Mouse (Mus musculus): ENCODE results near the gene Slc17a7. TPM values are rescaled to one million over a fixed set of nuclear protein-coding genes. Genes with fewer than 3 reads are reported as not detected.

Gene Slc17a7
- total and polyA plus RNA-seq, 3 experiments = 0.11 TPM; not detected in 2

DNA sequence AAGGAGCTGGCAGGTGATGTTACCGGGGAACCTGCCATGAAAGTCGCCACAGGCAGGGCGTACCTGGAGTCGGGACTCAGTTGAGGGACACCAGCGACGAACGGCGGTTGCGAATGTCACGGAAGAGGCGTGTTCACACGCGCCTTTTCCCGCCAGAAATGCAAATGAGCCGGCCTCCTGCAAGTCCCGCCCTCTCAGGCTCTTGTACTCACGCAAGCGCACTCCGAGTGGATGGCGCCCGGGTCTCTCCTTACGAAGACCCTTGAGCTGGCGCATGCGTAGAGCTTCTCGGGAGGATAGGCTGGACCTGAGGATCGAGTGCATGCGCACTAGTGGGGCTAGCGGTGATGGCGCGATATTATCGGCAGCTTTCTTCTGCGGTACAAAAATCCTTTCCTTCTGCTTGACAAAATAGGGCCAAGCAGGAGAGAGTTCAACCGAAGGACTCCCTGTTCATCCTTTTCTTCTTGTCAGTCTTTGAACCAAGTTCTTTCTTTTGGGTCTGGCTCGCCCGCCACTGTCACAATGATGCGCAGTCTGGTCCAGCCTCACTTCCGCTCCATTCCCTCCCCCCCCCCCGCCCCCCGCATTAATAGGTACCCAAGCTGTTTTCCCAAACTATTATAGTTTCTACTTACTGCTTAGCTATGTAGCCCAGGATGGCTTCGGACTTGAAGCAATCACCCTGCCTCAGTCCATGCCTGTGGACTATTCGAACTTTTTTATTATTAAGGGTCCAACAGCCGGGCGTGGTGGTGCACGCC lies 40.8 kb downstream of the Slc17a7 start, which contains the start of gene Ccdc155 (continued):
- no peak for TF ChIP-seq JUND (conservative IDR thresholded peaks at IDR 0.05; ENCODE audit: low read depth, low read length)
- no peak for TF ChIP-seq HCFC1 (IDR thresholded peaks at IDR 0.05; ENCODE audit: low read depth, low read length)
- TF ChIP-seq TBP (conservative IDR thresholded peaks at IDR 0.05; ENCODE audit: low read depth, low read length) = no peak
- TF ChIP-seq NELFE (IDR thresholded peaks at IDR 0.05; ENCODE audit: low read depth, low read length) = no peak
- TF ChIP-seq CHD2 (IDR thresholded peaks at IDR 0.05; ENCODE audit: low read length) = no peak

DNA sequence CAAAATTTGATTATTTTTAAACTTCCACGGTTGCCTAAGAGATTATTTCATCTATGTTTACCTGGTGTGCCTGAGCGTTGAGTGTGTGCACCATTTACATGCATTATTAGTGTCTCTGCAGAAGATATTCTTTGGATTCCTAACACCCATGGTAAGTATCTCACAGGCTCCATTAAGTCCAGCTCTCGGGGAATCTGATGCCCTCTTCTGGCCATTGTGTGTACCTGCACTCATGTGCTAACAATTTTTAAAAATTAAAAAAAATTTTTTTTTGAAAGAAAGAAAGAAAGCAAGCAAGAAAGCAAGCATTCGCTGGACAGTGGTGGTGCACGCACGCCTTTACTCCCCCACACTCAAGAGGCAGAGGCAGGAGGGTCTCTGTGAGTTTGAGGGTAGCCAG lies 44.5 kb downstream of the Slc17a7 start:
- Histone ChIP-seq H3K4me2 (ENCODE audit: insufficient read depth, low read depth, poor library complexity, severe bottlenecking) (no peak overlapping the region), H3K9ac (ENCODE audit: insufficient read depth, low read depth) (no peak overlapping the region), H3K79me2 (replicated peaks; ENCODE audit: control insufficient read depth, extremely low read depth, insufficient read depth, poor library complexity, severe bottlenecking) (no peaks in the 10 kb centered on the region), H3K4me3 (replicated peaks in 1 of 3; ENCODE audit: low read depth in 2 of 3, low read length in 2 of 3, poor library complexity in 1 of 3) (no peak overlapping the region), H3K27me3 (replicated peaks) (peaks cover 27% of the 10 kb centered on the region), H3K36me3 (replicated peaks in 1 of 2; ENCODE audit: control insufficient read depth in 1 of 2, insufficient read depth in 1 of 2, low read length in 1 of 2) (no peaks in the 10 kb centered on the region), H3K4me1 (ENCODE audit: control insufficient read depth in 1 of 2, insufficient read depth in 2 of 2) (peaks cover 5 to 29% of the 10 kb centered on the region in 2 experiments; a peak in 3 of 4 replicates), H3K9me3 (replicated peaks; ENCODE audit: low read length) (peaks cover 14% of the 10 kb centered on the region), H3K27ac (ENCODE audit: insufficient read depth, low read depth) (no peak overlapping the region)
- TF ChIP-seq RCOR1 (conservative IDR thresholded peaks at IDR 0.05; ENCODE audit: low read depth, low read length) = no peak
- peak; percentile 29; the same call in 1 of the 2 replicates for TF ChIP-seq ZNF384 (IDR thresholded peaks at IDR 0.05; ENCODE audit: low read depth, low read length)
- TF ChIP-seq CTCF (conservative IDR thresholded peaks at IDR 0.05 in 1 of 2, IDR thresholded peaks at IDR 0.05 in 1 of 2; ENCODE audit: low read depth in 2 of 2, low read length in 2 of 2) = 0 out of 4 replicates have a peak, but pooled peaks of 1 of the 2 experiments have one; percentile 9
- in situ Hi-C loops (cut with MboI; ENCODE audit: low pct_ligation_motif_present, low pct_unique_long_range_greater_than_20kb, low sequenced_read_pairs) (no loop called here), dilution Hi-C loops (cut with MboI; ENCODE audit: extremely low pct_ligation_motif_present, extremely low pct_unique_long_range_greater_than_20kb, low sequenced_read_pairs) (no loop called here)
- no peak for DNase-seq (ENCODE audit: extremely low read depth)

DNA sequence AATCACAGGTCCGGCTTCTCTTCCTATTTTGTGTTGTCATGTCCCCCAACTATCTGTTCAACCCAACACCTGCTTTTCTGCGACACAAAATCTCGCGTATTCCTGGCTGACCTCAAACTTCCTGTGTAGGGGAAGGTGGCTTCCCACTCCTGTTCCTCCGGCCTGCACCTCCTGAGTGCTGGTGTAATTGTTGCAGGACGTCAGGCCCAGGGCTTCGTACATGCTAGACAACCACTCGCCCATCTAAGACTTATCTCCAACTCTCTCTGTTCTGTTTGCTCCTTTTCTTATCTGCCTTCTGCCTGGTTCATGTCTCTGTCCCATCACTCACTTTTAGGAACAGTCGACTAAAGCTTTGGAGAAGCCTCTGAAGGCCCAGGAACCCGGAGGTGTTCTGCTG lies 47.3 kb downstream of the Slc17a7 start:
- in situ Hi-C loops (cut with MboI; ENCODE audit: low pct_ligation_motif_present, low pct_unique_long_range_greater_than_20kb, low sequenced_read_pairs) (no loop called here), dilution Hi-C loops (cut with MboI; ENCODE audit: extremely low pct_ligation_motif_present, extremely low pct_unique_long_range_greater_than_20kb, low sequenced_read_pairs) (no loop called here)
- Histone ChIP-seq H3K9me3 (replicated peaks; ENCODE audit: low read length) (peaks cover 11% of the 10 kb centered on the region), H3K79me2 (replicated peaks; ENCODE audit: control insufficient read depth, extremely low read depth, insufficient read depth, poor library complexity, severe bottlenecking) (no peaks in the 10 kb centered on the region), H3K36me3 (replicated peaks in 1 of 2; ENCODE audit: control insufficient read depth in 1 of 2, insufficient read depth in 1 of 2, low read length in 1 of 2) (no peaks in the 10 kb centered on the region), H3K4me3 (replicated peaks in 1 of 3; ENCODE audit: low read depth in 2 of 3, low read length in 2 of 3, poor library complexity in 1 of 3) (no peak overlapping the region), H3K9ac (ENCODE audit: insufficient read depth, low read depth) (no peak overlapping the region), H3K27me3 (replicated peaks) (peaks cover 24% of the 10 kb centered on the region), H3K27ac (ENCODE audit: insufficient read depth, low read depth) (no peak overlapping the region), H3K4me1 (ENCODE audit: control insufficient read depth in 1 of 2, insufficient read depth in 2 of 2) (peaks cover 3 to 24% of the 10 kb centered on the region in 2 experiments; a peak in 3 of 4 replicates), H3K4me2 (ENCODE audit: insufficient read depth, low read depth, poor library complexity, severe bottlenecking) (no peak overlapping the region)
- no peak for TF ChIP-seq POLR2AphosphoS2 (IDR thresholded peaks at IDR 0.05; ENCODE audit: low read depth, low read length)
- no peak for TF ChIP-seq ZKSCAN1 (IDR thresholded peaks at IDR 0.05; ENCODE audit: borderline replicate concordance, low read depth, low read length)
- no peak for TF ChIP-seq BHLHE40 (IDR thresholded peaks at IDR 0.05; ENCODE audit: low read depth, low read length)
- TF ChIP-seq MAZ (IDR thresholded peaks at IDR 0.05; ENCODE audit: low read depth, low read length) = no peak
- no peak for DNase-seq (ENCODE audit: extremely low read depth)
